Comparison of ENCODE assay signal across 9 mouse cellular contexts in genomic region chr14:75444486-75445105, GRCm38 (mm10). TPM values are rescaled to one million over a fixed set of nuclear protein-coding genes. Genes with fewer than 3 reads are reported as not detected.
DNase-seq lines count a peak whose midpoint lies in the region; ATAC-seq lines count a peak whose summit lies in the region.
"Had no signal": no experiment of that assay in that cellular context is flagged by ENCODE, and none has a peak within 500 bp of the region (broad histone marks: within the 10 kb centered on the region; RNA-seq: fewer than 3 reads in every experiment).

No protein-coding gene starts in this region.

- 82% methylated on average over 11 of the region's 11 CpGs for WGBS in midbrain, embryonic 10.5 days
- WGBS in midbrain, embryonic 15.5 days = 77% methylated on average over 11 of the region's 11 CpGs
- 80% methylated on average over 11 of the region's 11 CpGs for WGBS in embryonic facial prominence, embryonic 10.5 days

- peak overlapping the region; percentile 54; the same call in 1 of the 2 replicates for H3K4me3 ChIP-seq in midbrain, embryonic 10.5 days
- no peak overlapping the region for H3K4me3 ChIP-seq in midbrain, embryonic 15.5 days
- no peak overlapping the region for H3K4me3 ChIP-seq in embryonic facial prominence, embryonic 10.5 days

- no peaks in the 10 kb centered on the region for H3K27me3 ChIP-seq in midbrain, embryonic 10.5 days (ENCODE audit: low read depth, poor library complexity, severe bottlenecking)
- H3K27me3 ChIP-seq in midbrain, embryonic 15.5 days (replicated peaks) = no peaks in the 10 kb centered on the region
- H3K27me3 ChIP-seq in embryonic facial prominence, embryonic 10.5 days (replicated peaks; ENCODE audit: low read depth, poor library complexity, severe bottlenecking) = no peaks in the 10 kb centered on the region
- H3K27me3 ChIP-seq: limb, embryonic 12.5 days had no signal

- no peak overlapping the region for H3K9ac ChIP-seq in midbrain, embryonic 15.5 days
- H3K9ac ChIP-seq: limb, embryonic 12.5 days had no signal

- no peak overlapping the region for H3K4me2 ChIP-seq in midbrain, embryonic 15.5 days

- ATAC-seq in midbrain, embryonic 15.5 days (replicated peaks) = no peak

- no peaks in the 10 kb centered on the region for H3K36me3 ChIP-seq in midbrain, embryonic 10.5 days
- no peaks in the 10 kb centered on the region for H3K36me3 ChIP-seq in midbrain, embryonic 15.5 days (replicated peaks)
- H3K36me3 ChIP-seq in embryonic facial prominence, embryonic 10.5 days (replicated peaks) = no peaks in the 10 kb centered on the region
- H3K36me3 ChIP-seq: limb, embryonic 12.5 days had no signal

- H3K9me3 ChIP-seq in midbrain, embryonic 10.5 days (replicated peaks) = no peaks in the 10 kb centered on the region
- no peaks in the 10 kb centered on the region for H3K9me3 ChIP-seq in midbrain, embryonic 15.5 days
- H3K9me3 ChIP-seq in embryonic facial prominence, embryonic 10.5 days = no peaks in the 10 kb centered on the region
- H3K9me3 ChIP-seq: limb, embryonic 12.5 days had no signal

- peak overlapping the region; percentile 68 for H3K27ac ChIP-seq in midbrain, embryonic 10.5 days (replicated peaks)
- no peak overlapping the region for H3K27ac ChIP-seq in midbrain, embryonic 15.5 days
- peak overlapping the region; percentile 57; the same call in 1 of the 2 replicates for H3K27ac ChIP-seq in embryonic facial prominence, embryonic 10.5 days (replicated peaks)
- H3K27ac ChIP-seq: limb, embryonic 12.5 days had no signal

- intact Hi-C loops in left cerebral cortex, postnatal 36 days (cut with DNase I) = no loop called here

- DNase-seq in midbrain, embryonic 10.5 days (ENCODE audit: low spot score) = no peak
- no peak for DNase-seq in embryonic facial prominence, embryonic 10.5 days (ENCODE audit: low spot score)
- DNase-seq in left cerebral cortex, postnatal 36 days (ENCODE audit: low spot score in 2 of 2) = peak; percentile 46 to 53
- peak; percentile 20 to 33 for DNase-seq in thymus, postnatal 10 days (ENCODE audit: low spot score in 2 of 2)
- no peak for DNase-seq in lung, postnatal 36 days
- DNase-seq in kidney, postnatal 4 days = no peak

- peaks cover 15% of the 10 kb centered on the region for H3K4me1 ChIP-seq in midbrain, embryonic 10.5 days
- H3K4me1 ChIP-seq in midbrain, embryonic 15.5 days = peaks cover 21% of the 10 kb centered on the region
- peaks cover 18% of the 10 kb centered on the region for H3K4me1 ChIP-seq in embryonic facial prominence, embryonic 10.5 days

RNA-seq across cellular contexts. Expression of gene Siah3, which starts 11.2 kb away (rescaled TPM):
- polyA plus RNA-seq in midbrain, embryonic 10.5 days (2016; fragmentation: Nextera tagmentation; extraction: Ambion mirVana) = 0.33 and 0.66 TPM in 2 replicates
- polyA plus RNA-seq in midbrain, embryonic 15.5 days (2015; fragmentation: Nextera tagmentation; extraction: Ambion mirVana) = 3.0 and 3.4 TPM in 2 replicates
- polyA plus RNA-seq in embryonic facial prominence, embryonic 10.5 days (2016; fragmentation: Nextera tagmentation; extraction: Ambion mirVana) = 0.06 and 0.15 TPM in 2 replicates
- 1 to 10 TPM; 6.7 to 7.5 TPM for total RNA-seq in left cerebral cortex, postnatal 36 days (2021)
- polyA plus RNA-seq: heart, embryonic 16.5 days had no signal

Comparison
In these comparisons a context has a peak if more than half of its experiments do, and no peak if none do; other contexts are left out.
1. DNase-seq: peak in left cerebral cortex, postnatal 36 days (2 of 2) and thymus, postnatal 10 days (2 of 2); none in midbrain, embryonic 10.5 days (single experiment), embryonic facial prominence, embryonic 10.5 days (single experiment), lung, postnatal 36 days (single experiment) and kidney, postnatal 4 days (0 of 2).